Mouse (Mus musculus): ENCODE measurements around the gene Gadd45b.

DNA sequence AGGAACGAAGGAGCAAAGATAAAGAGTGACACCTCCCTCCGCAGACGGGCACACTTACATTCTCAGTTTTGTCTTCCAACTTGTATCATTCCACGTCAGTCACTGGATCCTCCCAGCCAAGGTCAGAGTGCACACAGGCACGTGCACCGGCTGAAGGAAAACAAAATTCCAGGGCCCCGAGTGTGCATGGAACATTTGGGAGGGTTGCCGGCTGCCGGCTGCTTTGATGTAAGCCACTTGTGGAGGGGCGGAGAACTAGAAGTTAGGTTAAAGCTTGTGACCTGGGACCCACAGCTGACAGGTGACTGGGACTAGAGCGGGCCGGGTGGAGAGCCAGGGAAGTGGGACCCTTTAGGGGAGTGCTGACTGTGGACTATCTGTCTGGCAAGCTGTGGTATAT, 36.4 kb downstream of the Gadd45b start:
- TF ChIP-seq CTCF (IDR thresholded peaks at IDR 0.05) (no peak), EP300 (IDR thresholded peaks at IDR 0.05) (peak; percentile 62)
